Mouse (Mus musculus): ENCODE data around the gene Prrc2b. TPM values are rescaled to one million over a fixed set of nuclear protein-coding genes. Genes with fewer than 3 reads are reported as not detected.
A peak's percentile ranks its signal among the peaks of the same experiment; 100 is the strongest.

Prrc2b gene
- polyA plus RNA-seq, 1 experiment: 20.7 TPM

DNA sequence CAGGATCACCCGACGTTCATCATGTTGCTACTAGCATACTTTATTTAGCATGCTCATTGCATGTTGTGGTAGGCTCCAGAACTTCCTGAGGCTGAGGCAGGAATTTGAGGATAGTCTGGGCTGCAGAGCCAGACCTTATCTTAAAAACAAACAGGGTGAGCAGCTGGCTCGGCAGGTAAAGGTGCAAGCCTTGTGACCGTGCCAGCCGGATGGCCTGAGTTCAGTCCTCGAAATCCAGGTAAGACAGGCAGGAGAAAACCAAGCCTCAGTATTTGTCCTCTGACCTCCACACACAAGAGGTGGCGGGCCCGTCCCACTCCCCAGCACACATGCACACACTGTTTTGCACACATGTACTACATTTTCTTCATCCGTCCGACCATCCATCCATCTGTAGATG lies 5.8 kb downstream of the Prrc2b start:
- Histone ChIP-seq H3K9me3 (no peaks in the 10 kb centered on the region), H3K27me3 (replicated peaks) (no peaks in the 10 kb centered on the region), H3K36me3 (replicated peaks; ENCODE audit: low read length) (peaks cover 49% of the 10 kb centered on the region), H3K4me3 (replicated peaks) (peak overlapping the region; percentile 76), H3K4me1 (peaks cover 96% of the 10 kb centered on the region)
- TF ChIP-seq GATA1 (IDR thresholded peaks at IDR 0.05; ENCODE audit: borderline replicate concordance, low read length) (no peak), FLI1 (IDR thresholded peaks at IDR 0.05; ENCODE audit: low read length) (no peak)

DNA sequence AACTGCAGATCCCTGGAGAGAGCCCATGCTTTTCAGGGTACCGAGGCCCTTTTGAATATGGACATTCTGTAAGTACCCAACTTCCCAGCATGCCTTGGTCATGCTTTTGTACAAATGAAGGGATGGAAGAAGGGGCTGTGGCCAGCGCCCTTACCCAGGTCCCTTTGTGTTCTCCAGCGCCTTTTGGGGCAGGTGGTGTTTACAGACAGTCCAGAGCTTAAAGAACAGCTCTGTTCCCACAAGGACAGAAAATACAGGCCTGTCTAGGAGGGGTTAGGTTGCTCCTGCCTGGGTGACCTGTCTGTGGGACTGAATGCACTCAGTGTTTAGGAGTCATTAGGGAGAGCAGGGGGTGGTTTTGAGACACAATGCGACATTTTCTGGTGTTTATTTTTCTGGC lies 6.4 kb downstream of the Prrc2b start:
- TF ChIP-seq FLI1 (IDR thresholded peaks at IDR 0.05; ENCODE audit: low read length) (no peak), GATA1 (IDR thresholded peaks at IDR 0.05; ENCODE audit: borderline replicate concordance, low read length) (no peak)
- no peaks in the 10 kb centered on the region for H3K27me3 ChIP-seq (replicated peaks)
- H3K4me1 ChIP-seq: peaks cover 99% of the 10 kb centered on the region
- H3K4me3 ChIP-seq (replicated peaks): no peak overlapping the region
- peaks cover 56% of the 10 kb centered on the region for H3K36me3 ChIP-seq (replicated peaks; ENCODE audit: low read length)
- H3K9me3 ChIP-seq: no peaks in the 10 kb centered on the region

DNA sequence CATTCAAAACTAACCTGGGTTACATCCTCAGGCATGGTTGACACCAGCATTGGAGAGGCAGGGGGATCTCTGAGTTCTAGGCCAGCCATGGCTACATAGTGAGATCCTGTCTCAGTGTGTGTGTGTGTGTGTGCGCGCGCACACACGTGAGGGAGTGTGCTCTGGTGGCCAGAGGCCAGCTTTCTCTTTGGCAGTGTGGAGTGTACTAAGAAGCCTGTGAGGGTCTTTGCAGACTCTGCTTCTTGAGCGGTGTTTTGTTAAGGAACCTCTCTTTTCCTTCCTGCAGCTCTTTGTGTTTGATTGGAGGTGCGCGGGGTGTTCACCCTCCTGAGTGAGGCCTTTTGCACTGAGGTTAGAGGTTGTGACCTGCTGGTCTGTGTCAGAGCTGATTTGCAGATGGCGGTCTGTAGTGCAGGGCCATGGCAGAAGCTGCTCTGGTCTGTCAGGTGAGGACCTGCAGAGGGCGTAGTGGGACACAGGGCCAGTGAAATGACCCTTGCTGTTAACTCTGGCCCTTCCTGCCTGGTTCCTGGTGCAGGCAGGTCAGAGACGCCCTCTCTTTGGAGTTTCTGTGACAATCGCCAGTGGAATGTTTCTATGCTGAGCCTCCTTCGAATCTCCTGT lies 7.8 kb downstream of the Prrc2b start:
- Histone ChIP-seq H3K9me3 (no peaks in the 10 kb centered on the region), H3K27me3 (replicated peaks) (no peaks in the 10 kb centered on the region), H3K36me3 (replicated peaks; ENCODE audit: low read length) (peaks cover 63% of the 10 kb centered on the region), H3K4me1 (peaks cover 97% of the 10 kb centered on the region), H3K4me3 (replicated peaks) (no peak overlapping the region)
- TF ChIP-seq FLI1 (IDR thresholded peaks at IDR 0.05; ENCODE audit: low read length) (no peak), GATA1 (IDR thresholded peaks at IDR 0.05; ENCODE audit: borderline replicate concordance, low read length) (no peak)

DNA sequence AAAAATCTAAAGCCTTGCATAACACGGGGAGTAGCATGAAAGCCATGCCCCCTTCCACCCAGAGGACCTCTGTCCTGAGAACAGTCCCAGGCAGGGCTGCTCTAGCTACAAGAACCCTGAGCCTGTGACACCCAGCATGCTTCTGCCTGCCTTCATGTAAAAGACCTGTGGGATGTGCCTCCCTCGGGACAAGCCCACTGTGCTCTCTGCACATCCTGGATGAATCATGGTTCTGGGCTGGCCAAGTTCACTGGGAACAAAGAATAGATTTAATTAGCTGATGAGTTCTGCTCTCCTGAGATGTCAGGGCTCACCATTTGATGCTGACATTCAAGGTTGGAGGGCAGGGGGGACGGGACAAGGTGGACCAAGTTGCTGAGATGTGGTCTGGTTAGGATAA lies 9.6 kb downstream of the Prrc2b start:
- Histone ChIP-seq H3K4me1 (peaks cover 97% of the 10 kb centered on the region), H3K9me3 (no peaks in the 10 kb centered on the region), H3K27me3 (replicated peaks) (no peaks in the 10 kb centered on the region), H3K36me3 (replicated peaks; ENCODE audit: low read length) (peaks cover 71% of the 10 kb centered on the region), H3K4me3 (replicated peaks) (no peak overlapping the region)
- TF ChIP-seq GATA1 (IDR thresholded peaks at IDR 0.05; ENCODE audit: borderline replicate concordance, low read length): no peak
- TF ChIP-seq FLI1 (IDR thresholded peaks at IDR 0.05; ENCODE audit: low read length): no peak

DNA sequence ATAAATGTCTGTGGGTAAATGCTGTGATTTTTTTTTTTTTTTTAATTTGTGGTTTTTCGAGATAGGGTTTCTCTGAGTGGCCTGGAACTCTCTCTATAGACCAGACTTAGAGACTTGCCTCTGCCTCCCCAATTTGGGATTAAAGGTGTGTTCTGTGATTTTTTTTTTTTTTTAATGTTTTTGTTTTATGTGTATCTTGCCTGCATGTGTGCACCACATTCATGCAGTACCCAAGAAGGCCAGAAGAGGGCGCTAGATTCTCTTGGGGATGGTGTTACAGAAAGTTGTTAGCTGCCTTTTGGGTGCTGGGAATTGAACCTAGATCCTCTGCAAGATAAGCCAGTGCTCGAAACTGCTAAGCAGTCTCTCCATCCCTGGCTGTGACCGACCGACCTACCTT lies 10.1 kb downstream of the Prrc2b start:
- H3K27me3 ChIP-seq (replicated peaks): no peaks in the 10 kb centered on the region
- peaks cover 67% of the 10 kb centered on the region for H3K36me3 ChIP-seq (replicated peaks; ENCODE audit: low read length)
- H3K4me3 ChIP-seq (replicated peaks): no peak overlapping the region
- TF ChIP-seq FLI1 (IDR thresholded peaks at IDR 0.05; ENCODE audit: low read length) (no peak), GATA1 (IDR thresholded peaks at IDR 0.05; ENCODE audit: borderline replicate concordance, low read length) (no peak)
- no peaks in the 10 kb centered on the region for H3K9me3 ChIP-seq
- H3K4me1 ChIP-seq: peaks cover 96% of the 10 kb centered on the region

DNA sequence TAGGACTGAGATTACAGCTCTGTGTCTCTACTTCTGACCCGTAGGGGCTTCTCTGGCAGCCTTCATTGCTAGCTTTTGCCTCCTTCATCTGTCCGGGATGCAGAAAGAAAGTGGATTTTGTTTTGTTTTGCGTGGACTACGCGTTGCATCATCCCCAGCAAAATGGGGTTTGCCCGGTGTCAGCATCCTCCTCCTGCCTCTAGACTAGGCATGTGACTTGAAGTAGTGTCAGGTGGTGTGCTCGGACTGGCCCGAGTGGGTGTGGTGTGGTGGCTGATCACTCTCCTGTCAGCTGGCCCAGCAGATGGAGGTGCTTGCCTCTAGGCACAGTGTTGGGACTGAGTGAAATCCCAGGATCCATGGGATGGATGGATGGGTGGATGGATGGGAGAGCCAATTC lies 11.2 kb downstream of the Prrc2b start:
- Histone ChIP-seq H3K9me3 (no peaks in the 10 kb centered on the region), H3K27me3 (replicated peaks) (no peaks in the 10 kb centered on the region), H3K4me1 (peaks cover 96% of the 10 kb centered on the region), H3K36me3 (replicated peaks; ENCODE audit: low read length) (peaks cover 56% of the 10 kb centered on the region), H3K4me3 (replicated peaks) (no peak overlapping the region)
- TF ChIP-seq GATA1 (IDR thresholded peaks at IDR 0.05; ENCODE audit: borderline replicate concordance, low read length) (no peak), FLI1 (IDR thresholded peaks at IDR 0.05; ENCODE audit: low read length) (no peak)

DNA sequence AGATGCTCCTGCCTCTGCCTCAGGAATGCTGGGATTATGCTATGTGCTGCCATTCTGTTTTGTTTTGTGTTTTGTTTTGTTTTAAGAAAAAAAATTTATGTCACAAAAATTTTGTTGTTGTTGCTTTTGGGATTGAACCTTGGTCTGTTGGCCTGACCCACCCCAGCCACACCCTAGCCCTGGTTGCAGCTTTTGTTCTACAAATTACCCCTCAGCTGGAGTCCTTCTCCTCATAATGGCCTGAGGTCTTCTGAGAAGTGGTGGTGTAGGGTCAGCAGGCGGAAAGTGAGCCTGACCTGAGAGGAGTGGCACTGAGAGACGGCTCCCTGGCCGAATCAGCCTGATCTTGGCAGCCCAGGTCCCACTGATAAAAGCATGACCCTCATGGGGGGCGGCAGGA lies 11.8 kb downstream of the Prrc2b start:
- no peak for TF ChIP-seq FLI1 (IDR thresholded peaks at IDR 0.05; ENCODE audit: low read length)
- TF ChIP-seq GATA1 (IDR thresholded peaks at IDR 0.05; ENCODE audit: borderline replicate concordance, low read length): no peak
- H3K9me3 ChIP-seq: no peaks in the 10 kb centered on the region
- H3K36me3 ChIP-seq (replicated peaks; ENCODE audit: low read length): peaks cover 52% of the 10 kb centered on the region
- no peaks in the 10 kb centered on the region for H3K27me3 ChIP-seq (replicated peaks)
- peaks cover 96% of the 10 kb centered on the region for H3K4me1 ChIP-seq
- peak overlapping the region; percentile 23 for H3K4me3 ChIP-seq (replicated peaks)

DNA sequence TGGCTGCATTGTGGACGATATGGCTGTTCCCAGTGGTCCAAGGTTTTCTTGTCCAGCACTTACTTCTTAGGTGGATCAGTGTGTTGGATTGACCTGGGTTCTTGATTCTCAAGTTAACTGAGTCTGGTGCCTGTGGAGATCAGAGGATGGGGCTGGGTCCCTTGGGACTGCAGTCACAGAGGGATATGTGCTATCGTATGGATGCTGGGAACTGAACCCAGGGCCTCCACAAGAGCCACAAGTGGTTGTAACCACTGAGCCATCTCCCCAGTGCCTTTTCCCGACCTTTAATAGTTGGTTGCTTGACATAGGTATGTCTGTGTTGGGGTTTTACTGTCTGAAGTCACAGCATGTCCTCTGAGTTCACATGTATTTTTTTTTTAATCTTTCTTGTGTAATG lies 12.2 kb downstream of the Prrc2b start:
- TF ChIP-seq GATA1 (IDR thresholded peaks at IDR 0.05; ENCODE audit: borderline replicate concordance, low read length) (no peak), FLI1 (IDR thresholded peaks at IDR 0.05; ENCODE audit: low read length) (no peak)
- H3K36me3 ChIP-seq (replicated peaks; ENCODE audit: low read length): peaks cover 52% of the 10 kb centered on the region
- no peaks in the 10 kb centered on the region for H3K27me3 ChIP-seq (replicated peaks)
- H3K9me3 ChIP-seq: no peaks in the 10 kb centered on the region
- H3K4me1 ChIP-seq: peaks cover 97% of the 10 kb centered on the region
- H3K4me3 ChIP-seq (replicated peaks): no peak overlapping the region

DNA sequence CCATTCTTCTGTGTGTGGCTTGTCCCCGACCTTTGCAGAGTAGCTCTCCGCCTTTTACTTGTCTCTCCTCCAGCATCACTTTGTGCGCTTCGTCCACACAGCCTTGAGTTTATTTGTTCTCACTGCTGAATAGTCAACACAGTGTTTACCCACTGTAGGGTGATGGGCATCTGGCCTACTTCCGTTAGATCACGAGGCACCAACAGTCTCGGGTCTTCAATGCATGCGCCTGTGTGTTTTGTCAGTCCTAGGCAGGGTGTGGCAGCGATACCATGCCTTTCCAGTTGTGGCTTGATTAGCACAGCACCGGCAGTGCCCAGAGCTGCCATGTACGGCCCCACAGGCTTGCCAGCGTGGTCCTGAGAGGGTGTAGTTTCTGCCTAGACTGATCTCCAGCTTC lies 13.6 kb downstream of the Prrc2b start:
- Histone ChIP-seq H3K9me3 (no peaks in the 10 kb centered on the region), H3K4me1 (peaks cover 97% of the 10 kb centered on the region), H3K27me3 (replicated peaks) (no peaks in the 10 kb centered on the region), H3K4me3 (replicated peaks) (peak overlapping the region; percentile 47), H3K36me3 (replicated peaks; ENCODE audit: low read length) (peaks cover 52% of the 10 kb centered on the region)
- TF ChIP-seq FLI1 (IDR thresholded peaks at IDR 0.05; ENCODE audit: low read length): no peak
- TF ChIP-seq GATA1 (IDR thresholded peaks at IDR 0.05; ENCODE audit: borderline replicate concordance, low read length): no peak

DNA sequence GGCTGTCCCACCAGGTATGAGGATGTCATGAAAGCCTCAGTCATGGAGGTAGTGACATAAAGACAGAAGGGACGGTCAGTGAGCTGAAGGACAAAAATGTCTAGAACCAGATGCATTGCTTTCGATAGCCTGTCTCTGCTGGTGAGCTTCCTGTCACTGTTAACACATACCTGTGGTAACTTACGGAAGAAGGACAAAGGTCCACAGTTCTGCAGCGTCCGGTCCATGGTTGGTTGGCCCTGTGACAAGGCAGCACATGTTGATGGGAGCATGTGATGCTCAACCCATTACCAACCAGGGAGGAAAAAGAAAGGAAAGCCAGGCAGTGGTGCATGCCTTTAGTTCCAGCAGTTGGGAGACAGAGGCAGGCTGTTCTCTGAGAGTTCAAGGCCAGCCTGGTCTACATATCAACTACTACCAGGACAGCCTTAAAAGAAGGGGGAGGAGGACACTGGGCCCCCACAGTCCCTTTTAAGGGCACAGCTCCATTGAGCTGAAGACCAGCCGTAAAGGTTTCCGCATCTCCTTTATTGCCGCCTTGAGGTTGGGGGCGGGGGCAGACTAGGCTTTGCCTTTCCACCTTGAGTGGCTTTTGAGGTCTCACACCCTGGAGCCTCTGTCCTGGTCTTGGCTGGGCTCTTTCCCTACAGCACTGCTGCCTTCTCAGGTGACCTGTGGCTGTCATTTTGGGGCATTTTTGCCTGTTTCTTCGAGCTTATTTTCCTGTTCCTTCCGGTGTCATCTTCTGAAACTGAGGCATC lies 14.3 kb downstream of the Prrc2b start:
- peaks cover 47% of the 10 kb centered on the region for H3K36me3 ChIP-seq (replicated peaks; ENCODE audit: low read length)
- no peak for TF ChIP-seq GATA1 (IDR thresholded peaks at IDR 0.05; ENCODE audit: borderline replicate concordance, low read length)
- no peaks in the 10 kb centered on the region for H3K27me3 ChIP-seq (replicated peaks)
- no peaks in the 10 kb centered on the region for H3K9me3 ChIP-seq
- no peak overlapping the region for H3K4me3 ChIP-seq (replicated peaks)
- peaks cover 97% of the 10 kb centered on the region for H3K4me1 ChIP-seq

Measured in megakaryocyte, embryonic 14.5 days (primary cell).